Mouse (Mus musculus) left cerebral cortex, postnatal 25 days (tissue): ENCODE results near the gene Zcchc2. TPM values are rescaled to one million over a fixed set of nuclear protein-coding genes. Genes with fewer than 3 reads are reported as not detected.

Source experiments
- DNase-seq, 2 experiments: peaks; one replicate each; pipeline ENCODE4 v3.0.0; 2022; ENCODE audit warnings: low spot score in 2 of 2, mixed read lengths in 1 of 2
- intact Hi-C: fragments of 180-260 bp; cut with DNase I; formaldehyde crosslinking; loops from one replicate; pipeline ENCODE4 v1.15.1; 2025
- total RNA-seq, 2 experiments: library from RNA; stranded (reverse); gene quantifications; 2 replicates each; pipeline ENCODE4 v1.2.3; 2021

Gene Zcchc2
- total RNA-seq, 2 experiments from 2014 or later, result 22.1 to 27.1 TPM

GRCm38 (mm10) chr1:106064291-106064690, 74.1 kb downstream of the Zcchc2 start:
- no peak for DNase-seq
- intact Hi-C loops, result no loop called here

GRCm38 (mm10) chr1:106064711-106065110, 74.5 kb downstream of the Zcchc2 start:
- DNase-seq, result no peak
- intact Hi-C loops, result no loop called here

- intact Hi-C loops, result no loop called here
Observed at GRCm38 (mm10) chr1:106065679-106066078, 75.5 kb downstream of the Zcchc2 start.

GRCm38 (mm10) chr1:106067306-106067705, 77.1 kb downstream of the Zcchc2 start:
- intact Hi-C loops, result no loop called here
- no peak for DNase-seq

More at GRCm38 (mm10) chr1:106065679-106066078, 75.5 kb downstream of the Zcchc2 start:
- DNase-seq, result no peak

- no peak for DNase-seq
- intact Hi-C loops, result loop anchor here (2.0 to 10.0 kb wide), 4 partner anchors 67 to 645 kb away; partner anchors contain the start of gene Bcl2
Observed at GRCm38 (mm10) chr1:106069867-106070543, 79.8 kb downstream of the Zcchc2 start.

DNA sequence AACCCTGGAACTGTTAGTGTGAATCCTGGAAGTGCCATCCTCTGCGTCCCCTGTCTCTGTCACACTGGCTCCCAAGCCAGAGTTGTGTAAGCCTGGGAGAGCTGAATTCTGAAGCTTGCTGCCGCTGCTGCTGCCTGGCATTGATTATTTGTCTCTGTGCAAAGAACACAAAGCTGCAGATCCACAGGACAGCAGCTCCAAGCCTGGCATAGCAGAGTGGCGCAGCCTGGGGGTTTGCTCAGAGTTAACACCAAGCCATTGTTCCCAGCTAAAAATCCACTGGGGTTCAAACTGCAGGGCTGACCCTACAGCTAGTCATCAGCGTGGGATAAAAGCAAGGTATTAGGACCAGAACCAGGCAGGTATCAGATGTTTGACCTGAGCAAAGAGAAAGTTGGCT, 80.6 kb downstream of the Zcchc2 start:
- intact Hi-C loops, result loop anchor here (2.0 to 10.0 kb wide), 4 partner anchors 66 to 644 kb away; partner anchors contain the start of gene Bcl2
- DNase-seq, result no peak

- DNase-seq, result peak; percentile 78 to 87
Observed at GRCm38 (mm10) chr1:106071237-106072070, 81.2 kb downstream of the Zcchc2 start.

DNA sequence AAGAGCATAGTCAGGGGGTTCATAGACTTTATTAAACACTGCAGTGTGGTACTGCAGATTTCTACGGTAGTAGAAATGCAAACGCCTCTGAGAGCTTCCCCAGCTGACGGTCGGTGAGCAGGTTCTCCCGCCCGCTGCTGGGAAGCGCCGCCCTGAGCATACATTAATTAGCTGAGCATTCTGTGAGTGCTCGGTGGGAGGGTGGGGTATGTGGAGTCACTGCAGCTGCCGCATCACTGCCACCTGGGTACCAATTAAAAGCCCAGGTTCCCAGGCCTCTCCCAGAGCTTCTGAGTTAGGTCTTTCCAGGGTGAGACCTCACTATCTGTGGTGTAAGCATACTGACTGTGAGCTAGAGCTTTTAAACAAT, 81.8 kb downstream of the Zcchc2 start:
- peak in 1 of 2 experiments; percentile 19 for DNase-seq

More at GRCm38 (mm10) chr1:106071237-106072070, 81.2 kb downstream of the Zcchc2 start:
- intact Hi-C loops, result loop anchor here (2.0 to 10.0 kb wide), 4 partner anchors 66 to 643 kb away; partner anchors contain the start of gene Bcl2

DNA sequence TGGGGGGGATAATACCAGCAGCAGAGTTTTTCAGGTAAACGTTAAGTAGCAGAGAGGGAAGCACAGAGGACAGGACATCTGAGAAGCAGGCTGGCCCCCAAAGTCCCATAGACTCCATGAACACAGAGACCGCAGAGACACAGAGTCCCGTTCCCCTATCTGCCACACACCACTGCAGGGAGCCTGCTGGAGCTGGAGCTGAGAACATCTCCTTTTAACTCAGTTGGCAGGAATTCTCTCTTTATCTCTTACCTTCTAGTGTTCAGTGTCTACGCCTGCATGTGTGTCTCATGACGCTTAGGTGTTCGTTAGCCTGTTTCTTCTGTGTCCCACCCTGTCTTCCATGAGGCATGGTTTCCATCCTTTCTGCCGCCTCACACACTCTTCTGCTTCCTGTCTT, 83.0 kb downstream of the Zcchc2 start:
- no peak for DNase-seq
- intact Hi-C loops, result loop anchor here (5.0 to 10.0 kb wide), 3 partner anchors 64 to 642 kb away; partner anchors contain the start of gene Bcl2

More for the DNA sequence above, 81.8 kb downstream of the Zcchc2 start:
- intact Hi-C loops, result loop anchor here (5.0 to 10.0 kb wide), 3 partner anchors 65 to 643 kb away; partner anchors contain the start of gene Bcl2

DNA sequence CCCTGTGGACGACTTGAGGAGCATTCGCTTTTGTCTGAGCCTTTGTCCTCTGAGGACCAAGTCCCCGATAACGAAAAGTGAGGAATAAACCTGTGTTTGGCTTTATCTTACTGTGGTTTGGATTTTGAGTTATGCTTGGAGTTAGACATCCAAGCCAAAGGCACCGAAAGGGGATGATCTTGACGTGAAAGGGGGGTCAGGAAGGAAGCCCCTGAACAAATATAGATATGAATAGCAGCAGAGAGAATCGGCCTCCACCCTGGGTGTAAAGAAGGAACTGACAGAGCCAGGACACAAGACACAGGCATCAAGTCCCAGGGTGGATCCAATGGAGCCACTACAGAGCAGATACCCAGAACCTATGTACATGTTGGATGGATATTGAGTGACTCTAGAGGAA, 83.9 kb downstream of the Zcchc2 start:
- DNase-seq, result no peak
- intact Hi-C loops, result loop anchor here (5.0 to 10.0 kb wide), 3 partner anchors 63 to 641 kb away; partner anchors contain the start of gene Bcl2

DNA sequence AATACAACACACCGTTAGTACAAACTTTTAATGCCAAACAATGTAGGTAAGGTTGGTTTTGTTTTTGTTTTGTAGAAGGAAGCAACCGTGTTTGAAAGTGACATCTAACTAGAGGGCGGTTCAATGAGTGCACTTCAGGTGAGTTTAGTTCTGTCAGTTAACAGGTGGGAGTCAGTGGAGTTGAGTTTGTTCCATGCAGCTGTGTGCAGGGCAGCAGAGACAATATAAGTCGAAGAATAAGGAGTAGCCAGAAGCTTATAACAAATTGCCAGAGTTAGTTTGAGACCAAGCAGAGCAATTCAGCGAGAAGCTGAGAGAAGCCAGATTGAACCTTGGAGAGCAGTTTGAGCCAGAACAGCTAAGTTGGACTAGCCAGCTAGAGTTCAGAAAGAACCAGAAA, 84.5 kb downstream of the Zcchc2 start:
- no peak for DNase-seq
- intact Hi-C loops, result loop anchor here (5.0 to 10.0 kb wide), 3 partner anchors 63 to 640 kb away; partner anchors contain the start of gene Bcl2

- DNase-seq, result no peak
- intact Hi-C loops, result loop anchor here (10.0 kb wide), 1 partner anchor 638 kb away; the partner anchor contains the start of gene Bcl2
Observed at GRCm38 (mm10) chr1:106076641-106077040, 86.4 kb downstream of the Zcchc2 start.

GRCm38 (mm10) chr1:106077166-106077565, 87.0 kb downstream of the Zcchc2 start:
- DNase-seq, result no peak
- intact Hi-C loops, result loop anchor here (10.0 kb wide), 1 partner anchor 638 kb away; the partner anchor contains the start of gene Bcl2

Other genes with a start within 250 kb of the Zcchc2 start
- gene Tnfrsf11a, start 209.7 kb upstream of the Zcchc2 start, total RNA-seq, result 1 to 10 TPM; 6.9 to 7.9 TPM
- 10 to 100 TPM; 60.2 to 64.6 TPM for gene Phlpp1, start 181.3 kb downstream of the Zcchc2 start, total RNA-seq